Mouse (Mus musculus) testis, postnatal 14 days (tissue): ENCODE data around the gene Renbp.

Experiments used
- DNase-seq: peaks from one replicate; pipeline ENCODE4 v3.0.0; 2021; ENCODE audit warnings: low spot score

Gene Renbp

DNA sequence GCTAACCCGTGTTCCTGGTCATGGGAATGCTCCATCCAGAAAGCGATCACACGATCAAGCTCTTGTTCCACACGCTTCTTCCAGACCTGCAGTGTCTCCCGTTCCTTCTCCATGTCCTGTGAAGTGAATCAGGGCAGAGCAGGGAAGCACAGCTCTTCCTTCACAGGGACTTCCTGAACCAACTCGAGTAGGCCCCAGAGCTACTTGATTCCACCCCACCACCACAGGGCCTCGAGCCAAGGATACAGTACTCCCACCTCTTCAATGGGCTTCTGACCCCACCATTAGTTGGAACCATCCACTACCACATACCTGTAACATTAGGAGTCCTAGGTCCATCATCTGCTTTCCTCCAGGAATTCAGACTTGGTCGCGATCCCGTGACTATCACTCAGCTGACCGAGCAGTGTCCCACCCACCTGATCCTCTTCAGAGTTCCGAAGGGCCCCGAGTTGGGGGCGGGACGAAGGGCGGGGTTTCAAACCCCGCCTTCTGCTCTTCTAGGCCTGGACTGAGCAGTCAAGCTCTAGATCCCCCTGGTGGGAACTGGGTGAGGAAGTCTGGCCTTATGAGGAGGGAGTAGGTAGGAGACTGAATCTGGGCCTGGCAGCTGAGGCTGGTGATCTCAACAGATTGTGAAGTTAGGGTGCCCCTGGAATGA is at the start of gene Renbp:
Gene Renbp (minus strand): TSS at position 449 of the 661 bp plus-strand sequence.
- DNase-seq = peak; percentile 49

DNA sequence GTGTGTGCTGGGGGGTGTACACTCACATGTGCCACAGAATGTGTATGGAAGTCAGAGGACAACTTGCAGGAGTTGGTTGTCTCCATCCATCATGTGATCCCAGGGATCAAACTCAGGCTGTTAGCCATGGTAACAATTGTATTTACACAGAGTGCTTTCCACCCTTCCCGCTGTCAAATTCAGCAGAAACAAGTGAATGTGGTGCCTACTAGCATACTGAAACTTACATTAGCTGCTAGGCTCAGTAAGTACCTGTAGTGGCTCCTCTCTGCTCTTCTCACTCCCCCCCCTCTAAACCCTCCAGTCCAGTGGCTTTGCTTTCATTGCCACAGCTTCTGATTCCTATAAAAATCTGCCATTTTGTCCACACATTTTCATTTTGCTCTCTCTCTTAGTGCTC is 47.1 kb upstream of the Renbp start:
- DNase-seq = no peak

DNA sequence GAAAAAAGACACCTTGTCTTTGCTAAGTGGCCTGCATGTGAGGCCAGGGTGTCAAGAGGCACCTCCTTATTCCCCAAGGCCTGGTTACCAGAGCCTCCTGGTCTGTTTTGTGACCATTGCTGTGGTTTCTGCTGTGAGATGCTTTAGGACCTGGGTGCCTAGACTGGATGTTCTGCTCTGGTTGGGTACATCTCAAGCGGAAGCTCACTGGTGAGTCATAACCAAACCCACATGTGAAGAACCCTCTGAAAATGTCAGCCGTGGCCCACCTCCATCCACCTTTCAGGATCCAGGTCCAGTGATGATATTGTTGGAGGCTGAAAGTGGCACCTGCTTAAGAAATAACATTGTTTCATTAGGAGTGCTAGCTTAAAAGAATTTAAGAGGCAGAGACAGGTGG is 45.6 kb upstream of the Renbp start:
- no peak for DNase-seq

DNA sequence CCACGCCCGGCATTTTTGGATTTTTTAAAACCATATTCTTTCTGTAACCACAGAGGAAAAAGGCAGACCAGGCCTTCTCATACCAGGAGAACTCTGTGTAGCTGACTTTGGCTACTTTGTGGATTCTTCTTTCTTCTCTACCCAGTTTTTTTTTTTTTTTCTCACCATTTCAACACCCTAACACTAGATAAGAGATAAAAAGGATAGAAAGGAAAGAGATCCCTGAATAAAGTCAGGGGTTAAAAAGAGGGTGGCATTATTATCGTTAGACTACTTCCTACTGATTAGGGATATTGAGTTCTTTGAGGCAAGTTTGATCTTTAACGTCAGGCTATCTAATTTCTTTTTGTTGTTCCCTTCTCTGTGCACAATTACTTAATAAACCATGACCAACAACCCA is 42.1 kb upstream of the Renbp start:
- DNase-seq = no peak

DNA sequence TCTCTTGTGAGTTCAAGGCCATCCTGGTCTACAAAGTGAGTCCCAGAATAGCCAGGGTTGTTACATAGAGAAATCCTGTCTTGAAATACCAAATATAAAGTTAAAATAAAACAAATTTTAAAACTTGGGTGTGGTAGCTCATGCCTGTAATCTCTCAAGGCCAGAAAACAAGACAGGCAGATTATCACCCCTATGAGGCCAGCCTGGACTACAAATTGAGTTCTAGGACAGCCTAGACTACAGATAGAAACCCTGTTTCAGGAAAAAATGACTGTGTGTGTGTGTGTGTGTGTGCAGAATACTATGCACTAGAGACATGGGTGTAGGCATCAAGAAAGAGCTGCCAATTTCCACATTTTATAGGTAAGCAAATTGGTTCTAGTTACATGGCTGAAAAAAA is 40.1 kb upstream of the Renbp start:
- DNase-seq = no peak

- no peak for DNase-seq
Observed at GRCm38 (mm10) chrX:73969729-73970128, 39.1 kb upstream of the Renbp start.

- DNase-seq = no peak
Observed at GRCm38 (mm10) chrX:73969167-73969566, 38.5 kb upstream of the Renbp start.

DNA sequence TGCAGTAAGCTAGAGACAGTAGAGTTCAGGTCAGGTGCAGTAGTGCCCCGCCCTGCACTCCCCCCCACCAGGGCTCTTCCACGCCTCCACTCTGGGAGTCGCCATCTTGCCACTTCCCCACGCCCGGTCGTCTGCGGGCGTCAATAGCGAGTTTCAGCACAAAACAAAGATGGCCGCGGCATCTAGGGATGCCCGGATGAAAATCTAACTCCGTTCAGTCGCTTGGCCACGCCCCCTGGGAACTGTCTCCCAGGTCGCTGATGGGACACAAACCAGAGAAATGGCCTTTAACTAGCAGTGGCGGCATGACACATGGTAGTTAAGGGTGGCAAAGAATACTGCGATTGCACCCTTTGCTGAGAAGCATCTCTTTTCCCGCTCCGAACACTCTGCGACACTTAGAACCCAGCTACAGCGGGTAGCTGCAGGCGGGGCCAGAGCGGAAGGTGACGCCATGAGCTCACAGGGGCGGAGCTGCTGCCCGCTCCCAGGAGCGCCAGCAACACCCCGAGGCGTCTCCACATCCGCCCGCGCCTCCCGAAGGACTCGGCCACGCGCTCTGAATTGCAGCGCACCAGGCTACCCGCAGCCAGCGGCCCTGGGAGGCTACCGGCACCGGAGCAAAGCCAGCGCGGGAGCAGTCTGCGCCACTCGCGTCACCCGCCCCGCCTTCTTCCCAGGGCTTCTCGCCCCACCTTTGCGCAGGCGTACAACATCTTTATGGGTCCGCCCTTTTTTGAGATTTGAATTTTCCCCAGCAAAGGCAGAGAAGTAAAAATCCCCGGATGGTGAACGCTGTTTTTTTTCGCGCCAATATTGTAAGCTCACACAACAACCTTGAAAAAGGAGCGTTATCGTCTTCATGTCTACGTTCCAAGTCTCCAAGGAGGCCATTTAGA is 36.8 kb upstream of the Renbp start:
- peak; percentile 90 for DNase-seq

DNA sequence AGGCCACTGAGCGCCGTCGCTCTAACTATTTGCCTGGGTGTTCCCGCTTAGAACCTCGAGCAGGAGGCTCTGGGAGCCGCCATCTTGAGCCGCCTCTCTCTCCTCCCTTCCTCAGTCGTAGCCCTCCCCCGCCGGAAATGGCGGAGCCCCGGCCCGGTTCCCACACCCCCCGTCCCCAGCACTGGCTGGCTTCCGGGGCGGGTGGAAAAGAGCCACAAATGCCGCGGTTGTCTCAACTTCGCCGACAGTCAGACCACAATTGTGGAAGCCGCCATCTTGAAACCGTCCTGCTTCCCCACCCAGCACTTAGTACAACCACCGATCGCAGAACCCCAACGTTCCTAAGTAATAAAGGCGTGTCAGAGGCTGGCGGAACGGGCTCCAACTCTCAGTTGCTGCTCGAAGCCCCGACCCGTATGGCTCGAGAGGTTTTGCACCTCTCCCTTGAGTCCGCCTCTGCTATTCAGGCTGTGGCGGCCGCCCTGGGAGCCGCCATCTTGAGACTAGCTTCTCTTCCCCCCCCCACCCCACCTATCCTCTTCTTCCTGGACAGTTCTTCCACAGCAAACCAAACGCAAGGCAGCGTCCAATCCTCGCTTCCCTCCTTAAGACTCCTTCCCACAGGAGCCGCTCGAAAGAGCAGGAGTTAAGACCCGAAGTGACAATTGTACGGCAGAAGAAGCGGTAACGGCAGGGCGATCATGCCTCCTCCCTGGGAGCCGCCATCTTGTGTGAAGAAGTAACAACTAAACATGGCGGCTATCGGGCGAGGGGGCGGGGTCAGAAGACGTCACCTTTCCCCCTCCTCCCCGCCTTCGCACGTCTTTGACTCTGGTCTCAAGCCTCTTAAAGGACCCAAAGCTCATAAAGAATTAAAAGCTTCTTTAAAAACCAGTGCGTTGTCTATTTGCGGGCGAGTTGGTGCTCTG is 35.9 kb upstream of the Renbp start, which contains the start of gene Hcfc1:
Gene Hcfc1 (minus strand): TSS at position 110 of the 929 bp plus-strand sequence.
- DNase-seq = peak; percentile 90

DNA sequence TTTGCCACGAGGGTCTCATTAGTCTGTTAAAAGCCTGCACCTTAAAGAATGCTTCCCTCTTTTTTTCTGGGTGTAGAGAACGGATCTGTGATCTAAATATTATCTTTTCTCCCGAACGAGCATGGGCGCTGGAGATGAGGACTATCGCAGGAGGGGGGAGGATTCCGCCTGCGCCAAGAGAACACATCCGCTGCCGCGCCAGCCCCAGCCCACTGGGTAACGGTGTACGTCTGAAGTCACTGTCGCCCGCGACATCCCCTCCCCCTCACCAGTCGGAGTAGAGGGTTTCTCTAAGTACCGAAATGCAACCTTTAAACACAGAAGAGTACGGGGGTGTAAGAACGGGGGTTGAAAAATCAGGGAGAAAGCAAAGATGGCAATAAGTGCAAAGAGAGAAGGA is 34.7 kb upstream of the Renbp start:
- peak; percentile 50 for DNase-seq

- DNase-seq = no peak
Observed at GRCm38 (mm10) chrX:73964363-73964762, 33.7 kb upstream of the Renbp start.

- DNase-seq = no peak
Observed at GRCm38 (mm10) chrX:73954988-73955387, 24.3 kb upstream of the Renbp start.

- DNase-seq = no peak
Observed at GRCm38 (mm10) chrX:73952603-73953002, 22.0 kb upstream of the Renbp start.

DNA sequence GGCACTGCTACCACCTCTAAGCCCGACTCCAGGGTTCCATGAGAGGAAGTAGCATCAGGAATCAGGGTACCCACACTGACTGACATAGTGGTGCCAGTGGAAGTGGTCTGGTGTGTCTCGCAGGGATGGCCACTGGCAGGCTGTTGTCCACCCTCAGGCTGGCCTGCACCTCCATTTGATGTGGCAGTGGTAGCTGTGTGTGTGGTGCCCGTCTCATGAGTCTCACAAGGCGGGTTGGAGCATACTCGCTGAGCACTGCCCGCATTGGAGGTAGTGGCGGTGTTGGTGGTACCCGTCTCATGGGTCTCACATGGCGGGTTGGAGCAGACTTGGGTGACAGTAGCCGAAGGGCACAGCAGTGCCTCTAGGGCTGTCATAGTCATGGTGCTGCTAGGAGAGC is 18.7 kb upstream of the Renbp start:
- no peak for DNase-seq

DNA sequence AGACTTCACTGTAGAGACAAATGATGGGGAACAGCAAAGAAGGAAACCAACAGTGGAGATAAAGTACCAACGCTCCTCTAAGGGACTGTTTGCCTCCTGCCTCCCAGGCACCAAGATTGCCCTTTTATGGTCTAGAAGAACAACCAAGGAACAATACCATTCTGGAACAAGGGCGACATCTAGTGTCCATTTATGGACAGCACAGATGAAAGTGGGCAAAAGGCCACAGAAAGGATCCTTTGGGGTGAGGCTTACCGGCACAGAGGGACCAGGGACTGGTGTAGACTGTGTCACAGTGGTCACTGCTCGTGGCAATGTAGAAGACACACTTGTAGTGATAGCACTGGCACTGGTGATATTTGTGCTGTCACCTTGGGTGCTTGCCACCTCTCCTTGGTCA is 18.0 kb upstream of the Renbp start:
- DNase-seq = no peak

DNA sequence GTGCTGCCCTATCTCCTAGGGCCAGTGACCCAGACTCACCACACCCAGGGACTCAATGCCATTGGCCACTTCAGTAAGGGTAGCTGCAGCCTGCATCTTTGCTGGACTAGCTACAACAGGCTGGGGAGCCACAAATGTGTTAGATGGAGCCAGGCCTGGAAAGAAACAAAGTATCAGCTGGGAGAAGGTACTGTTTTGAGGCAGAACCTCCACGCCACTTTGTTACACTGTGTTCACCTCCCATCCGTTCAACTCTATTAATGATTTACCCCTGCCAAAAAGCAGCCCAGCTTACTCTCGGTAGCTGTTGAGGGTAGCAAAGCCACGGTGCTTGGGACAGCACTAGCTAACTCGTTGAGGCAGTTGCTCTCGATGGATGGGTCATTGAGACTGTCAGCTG is 16.2 kb upstream of the Renbp start:
- peak; percentile 54 for DNase-seq

GRCm38 (mm10) chrX:73942294-73942693 is 11.6 kb upstream of the Renbp start:
- DNase-seq = no peak

GRCm38 (mm10) chrX:73941860-73942259 is 11.2 kb upstream of the Renbp start:
- no peak for DNase-seq

DNA sequence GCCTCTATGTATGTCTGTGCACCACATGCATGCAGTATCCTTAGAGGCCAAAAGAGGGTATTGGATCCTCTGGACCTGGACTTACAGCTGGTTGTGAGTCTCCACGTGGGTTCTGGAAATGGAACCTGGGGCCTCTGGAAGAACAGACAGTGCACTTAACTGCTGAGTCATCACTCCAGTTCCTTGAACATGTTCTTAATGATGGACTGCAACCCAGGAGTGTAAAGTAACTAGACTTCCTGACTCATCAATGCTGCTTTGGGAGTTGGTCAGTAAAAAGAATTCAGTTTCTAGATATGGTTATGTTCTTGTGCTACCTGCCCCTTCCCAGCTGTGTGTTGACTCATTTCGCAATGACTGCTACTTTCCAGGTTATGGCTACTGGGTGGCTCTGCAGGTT is 1.2 kb upstream of the Renbp start:
- DNase-seq = no peak

- peak; percentile 19 for DNase-seq
Observed at GRCm38 (mm10) chrX:73922550-73922882, 8.1 kb downstream of the Renbp start.

- DNase-seq = peak; percentile 85
Observed at GRCm38 (mm10) chrX:73921823-73922549, 8.7 kb downstream of the Renbp start, which contains the start of the genes Arhgap4 and Naa10. Gene Arhgap4 (minus strand): TSS chrX:73921870. Gene Naa10 (minus strand): TSS chrX:73921944.
